Mouse (Mus musculus) cerebellum, adult 2 months (tissue): ENCODE measurements around the gene Robo1.

ENCODE experiments used
- CTCF ChIP-seq: fragments of 200-500 bp; IDR thresholded peaks from 2 replicates; pipeline ENCODE4 v1.5.1; 2011; ENCODE audit warnings: low read depth, mild to moderate bottlenecking, control low read depth, low read length, moderate library complexity, borderline replicate concordance; ENCODE audit not compliant: insufficient read depth
- POLR2A ChIP-seq: fragments of 200-500 bp; IDR thresholded peaks from 2 replicates; pipeline ENCODE4 v1.6.1; 2011; ENCODE audit warnings: low read length, control low read depth, borderline replicate concordance; ENCODE audit not compliant: insufficient read depth

DNA sequence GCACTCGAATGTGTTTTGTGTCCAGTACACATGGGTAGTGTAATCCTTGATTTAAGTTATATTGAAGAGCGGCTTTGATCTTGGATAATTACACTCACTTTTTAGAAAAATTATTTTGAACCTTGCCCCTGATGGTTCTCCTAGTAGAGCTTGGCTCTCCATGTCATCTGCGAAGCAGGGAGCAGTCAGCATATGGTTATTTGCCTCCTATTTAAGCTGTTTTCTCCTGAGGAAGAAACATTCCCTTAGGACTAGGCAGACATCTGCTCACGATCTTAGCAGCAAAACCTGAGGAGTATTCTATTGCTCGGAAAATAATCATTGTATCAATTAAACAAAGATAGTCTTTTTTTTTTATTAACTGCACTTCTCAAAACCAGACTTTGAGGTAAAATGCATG is 439.6 kb downstream of the Robo1 start:
- TF ChIP-seq POLR2A: no peak
- no peak for TF ChIP-seq CTCF
